Mouse (Mus musculus) regulatory T cell (primary cell): ENCODE data around the gene Cpn1.

Experiments used
- in situ Hi-C: fragments of 300-600 bp; cut with MboI, MseI; formaldehyde crosslinking; loops from one replicate; pipeline ENCODE4 v1.15.1; 2025; ENCODE audit warnings: high pct_unique_total_duplicates

Gene Cpn1

GRCm38 (mm10) chr19:43943076-43943475 lies 43.3 kb downstream of the Cpn1 start:
- in situ Hi-C loops, result no loop called here

GRCm38 (mm10) chr19:43939769-43940689 lies 46.3 kb downstream of the Cpn1 start, which contains the start of gene Dnmbp:
Gene Dnmbp, minus strand, starts transcription at chr19:43940191.
- in situ Hi-C loops, result no loop called here

GRCm38 (mm10) chr19:43939171-43939768 lies 47.1 kb downstream of the Cpn1 start:
- in situ Hi-C loops, result no loop called here

DNA sequence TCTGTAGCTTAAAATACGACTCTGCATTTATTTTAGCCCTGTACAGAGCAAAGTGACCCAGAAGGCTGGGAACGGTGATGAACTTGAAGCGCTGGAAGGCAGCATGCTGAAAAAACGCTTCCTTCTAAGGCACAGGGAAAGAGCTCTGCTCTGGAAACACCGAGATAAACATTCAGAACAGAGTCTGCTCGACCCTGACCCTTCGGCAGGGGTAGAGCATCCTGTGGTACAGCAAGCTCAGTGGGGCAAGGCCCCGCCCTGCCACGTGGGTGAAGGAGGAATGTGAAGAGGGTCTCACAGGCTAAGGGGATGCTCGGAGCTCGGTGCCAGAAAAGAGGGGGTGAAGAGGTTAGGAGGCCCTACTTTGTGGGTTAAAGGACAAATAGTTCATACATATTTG lies 48.0 kb downstream of the Cpn1 start:
- in situ Hi-C loops, result no loop called here

GRCm38 (mm10) chr19:43930926-43931325 lies 55.4 kb downstream of the Cpn1 start:
- in situ Hi-C loops, result no loop called here

GRCm38 (mm10) chr19:43930366-43930765 lies 56.0 kb downstream of the Cpn1 start:
- in situ Hi-C loops, result no loop called here

DNA sequence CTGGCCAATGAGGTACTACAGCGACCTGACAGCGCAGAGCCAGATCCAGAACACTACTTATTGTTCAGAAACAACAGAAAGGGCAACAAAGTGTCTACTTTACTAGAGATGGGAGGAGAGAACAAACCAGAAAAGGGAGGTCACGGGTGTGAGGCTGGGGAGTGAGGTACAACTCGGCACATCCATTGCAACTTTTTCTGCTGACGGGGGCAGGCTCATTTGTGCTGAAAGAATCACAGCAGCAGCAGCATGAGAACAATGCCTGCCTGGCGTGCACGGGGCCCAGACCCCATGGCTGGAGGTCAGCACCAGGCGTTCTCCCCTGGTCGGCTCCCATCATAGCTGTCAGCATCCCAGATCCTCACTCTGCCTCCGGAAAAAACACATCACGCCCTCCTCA lies 56.5 kb downstream of the Cpn1 start:
- in situ Hi-C loops, result no loop called here

GRCm38 (mm10) chr19:43927967-43928366 lies 58.4 kb downstream of the Cpn1 start:
- in situ Hi-C loops, result no loop called here

- in situ Hi-C loops, result no loop called here
Observed at GRCm38 (mm10) chr19:43927057-43927456, 59.3 kb downstream of the Cpn1 start.

DNA sequence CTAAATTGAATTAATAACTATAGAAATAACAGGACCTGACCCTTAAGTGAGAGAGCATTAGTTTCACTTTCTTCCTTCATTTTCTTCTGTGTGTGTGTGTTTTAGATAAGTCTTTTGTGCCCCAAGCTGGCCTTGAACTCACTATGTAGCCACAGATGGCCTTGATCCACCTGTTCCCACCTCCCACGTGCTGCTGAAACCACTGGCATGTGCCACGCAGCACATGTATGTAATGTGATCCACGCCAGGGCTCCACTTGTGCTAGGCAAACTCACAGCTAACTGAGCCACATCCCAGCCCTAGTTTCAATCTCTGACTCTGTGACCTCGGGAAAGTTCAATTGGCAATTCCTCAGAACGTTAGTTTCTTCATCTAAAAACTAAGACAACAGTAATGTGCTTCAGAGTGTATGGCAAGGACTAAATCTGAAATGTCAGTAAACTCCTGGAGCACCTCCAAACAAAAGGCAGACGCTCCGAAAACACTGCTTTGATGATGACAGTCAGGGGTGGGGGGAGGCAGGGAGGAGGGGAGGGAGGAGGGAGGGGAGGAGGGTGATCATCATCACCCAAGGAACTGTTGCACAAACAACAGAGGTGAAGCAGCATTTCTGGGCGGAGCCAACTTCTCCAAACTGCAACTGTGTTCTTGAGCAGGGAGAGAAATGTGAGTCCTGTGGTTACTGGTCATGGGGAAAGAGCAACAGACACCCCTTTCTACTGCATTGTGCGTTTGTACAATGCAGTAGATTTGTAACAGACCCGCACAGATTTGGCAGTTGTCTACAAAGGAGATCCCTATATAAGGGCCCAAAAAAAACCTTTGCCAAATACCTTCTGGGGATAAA lies 60.0 kb downstream of the Cpn1 start:
- in situ Hi-C loops, result no loop called here

- in situ Hi-C loops, result no loop called here
Observed at GRCm38 (mm10) chr19:43924361-43924760, 62.0 kb downstream of the Cpn1 start.

DNA sequence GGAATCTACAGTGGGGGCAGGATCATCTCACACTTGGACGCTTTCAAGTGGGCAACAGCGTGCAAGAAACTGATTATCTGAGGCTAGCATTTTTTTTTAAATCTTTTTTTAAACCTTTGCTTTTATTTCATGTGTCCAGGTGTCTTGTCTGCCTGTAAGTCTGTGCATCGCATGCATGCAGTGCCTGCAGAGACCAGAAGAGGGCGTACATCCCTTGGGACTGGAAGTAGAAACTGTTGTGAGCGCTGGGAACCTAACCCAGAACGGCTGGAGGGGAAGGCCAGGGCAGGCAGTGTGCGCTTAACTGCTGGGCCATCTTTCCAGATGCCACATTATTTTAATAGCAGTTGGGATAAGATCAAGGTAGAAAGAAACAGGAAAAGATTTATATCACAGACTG lies 63.4 kb downstream of the Cpn1 start:
- in situ Hi-C loops, result no loop called here

DNA sequence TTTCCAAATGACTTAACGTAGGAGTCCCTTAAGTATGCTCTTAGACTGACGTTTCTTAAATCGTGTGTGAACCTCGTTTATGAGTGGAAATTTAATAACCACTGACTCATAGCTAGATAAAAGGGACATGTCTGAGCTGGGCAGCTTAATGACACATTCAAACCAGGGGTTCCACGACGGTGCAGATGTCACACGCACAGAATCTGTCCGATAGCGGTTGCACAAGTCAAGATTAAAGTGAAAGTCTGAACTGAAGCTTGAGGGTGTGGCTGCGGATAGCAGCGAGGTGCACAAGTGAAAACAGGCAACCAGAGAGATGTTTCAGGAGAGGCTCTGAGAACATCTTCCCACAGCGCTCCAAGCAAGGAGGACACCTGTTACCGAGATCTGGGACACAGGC lies 64.9 kb downstream of the Cpn1 start:
- in situ Hi-C loops, result no loop called here

GRCm38 (mm10) chr19:43920453-43921300 lies 65.7 kb downstream of the Cpn1 start:
- in situ Hi-C loops, result no loop called here

GRCm38 (mm10) chr19:43919841-43920240 lies 66.5 kb downstream of the Cpn1 start:
- in situ Hi-C loops, result no loop called here

GRCm38 (mm10) chr19:43918834-43919233 lies 67.5 kb downstream of the Cpn1 start:
- in situ Hi-C loops, result no loop called here

GRCm38 (mm10) chr19:43917763-43918162 lies 68.6 kb downstream of the Cpn1 start:
- in situ Hi-C loops, result no loop called here

GRCm38 (mm10) chr19:43917406-43917691 lies 69.0 kb downstream of the Cpn1 start:
- in situ Hi-C loops, result no loop called here

DNA sequence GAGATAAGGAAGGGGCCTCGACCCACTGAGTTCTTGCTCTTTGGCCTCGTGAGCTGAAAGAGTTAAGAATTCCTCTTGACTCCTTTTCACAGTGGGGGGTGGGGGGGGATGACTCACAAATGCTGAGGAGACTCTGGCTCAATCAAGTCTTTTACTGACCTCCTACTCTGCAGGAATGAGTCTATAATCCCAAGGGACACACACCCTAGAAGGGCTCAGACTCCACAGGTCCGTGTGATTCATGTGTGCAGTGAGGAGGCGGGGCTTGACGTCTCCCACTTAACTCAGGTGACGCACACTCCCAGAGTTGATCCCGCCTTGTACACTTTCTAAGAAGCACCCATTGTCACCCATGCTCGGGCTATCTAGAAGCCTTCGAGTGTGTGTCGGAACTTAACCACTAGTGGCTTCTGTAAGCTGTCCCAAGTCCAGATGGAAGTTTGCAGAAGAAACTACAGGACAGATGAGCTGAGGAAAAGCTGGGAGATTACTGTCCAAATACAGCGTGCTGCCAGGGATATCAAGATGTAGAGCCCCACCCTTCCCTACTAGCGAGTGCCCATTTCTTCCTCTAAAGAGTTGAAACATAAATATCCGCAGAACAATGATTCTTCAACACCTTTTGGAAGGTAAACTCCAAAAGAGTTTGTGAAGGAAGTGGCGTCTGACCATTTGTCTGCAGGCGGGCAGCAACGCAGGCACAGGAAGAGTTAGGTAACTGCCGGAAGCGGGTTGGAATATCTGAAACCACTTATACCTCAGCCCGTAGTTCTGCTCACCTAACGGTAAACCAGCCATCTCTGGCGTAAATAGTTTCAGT lies 69.6 kb downstream of the Cpn1 start:
- in situ Hi-C loops, result no loop called here

- in situ Hi-C loops, result no loop called here
Observed at GRCm38 (mm10) chr19:43915431-43915830, 70.9 kb downstream of the Cpn1 start.

- in situ Hi-C loops, result no loop called here
Observed at GRCm38 (mm10) chr19:43914986-43915385, 71.4 kb downstream of the Cpn1 start.
